Mouse (Mus musculus): ENCODE results near the gene Pde8a.
"Not testable (repeated sequence)": the region's sequence is repeated elsewhere in the genome, so short reads cannot be mapped to it uniquely, and the experiment has no call there.

The Pde8a gene

DNA sequence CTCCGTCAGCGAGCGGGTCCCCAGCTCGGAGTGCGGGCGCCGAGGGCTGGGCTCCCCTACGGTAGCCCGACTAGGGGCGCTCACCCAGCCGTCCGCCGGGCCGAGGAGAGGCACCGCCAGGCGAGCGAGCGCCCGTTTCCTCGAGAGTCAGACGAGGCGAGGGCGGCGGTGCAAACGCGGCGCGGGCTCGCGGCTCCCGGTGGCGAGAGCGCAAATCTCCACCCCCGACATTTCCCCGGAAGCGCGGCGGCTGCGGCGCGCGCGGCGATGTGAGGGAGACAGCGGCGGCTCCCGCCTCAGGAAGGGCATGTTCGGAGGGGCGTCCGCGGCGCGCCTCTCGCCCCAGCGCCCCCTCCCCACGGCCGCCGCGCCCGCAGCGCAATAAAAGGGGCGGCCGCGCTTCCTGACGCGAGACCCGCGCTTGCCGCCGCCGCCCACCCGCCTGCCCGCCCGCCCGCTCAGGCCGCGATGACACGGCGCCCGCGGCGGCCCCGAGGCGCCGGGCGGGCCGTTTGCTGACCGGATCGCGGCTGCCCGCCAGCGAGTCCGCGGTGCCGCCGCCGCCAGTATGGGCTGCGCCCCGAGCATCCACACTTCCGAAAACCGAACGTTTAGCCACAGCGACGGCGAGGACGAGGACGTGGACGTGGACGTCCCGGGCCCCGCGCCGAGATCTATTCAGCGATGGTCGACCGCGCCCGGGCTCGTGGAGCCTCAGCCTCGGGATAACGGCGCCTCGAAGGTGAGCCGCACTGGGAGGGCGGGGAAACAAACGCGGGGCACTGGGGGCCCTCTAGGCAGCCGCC lies at the start of gene Pde8a:
Gene Pde8a, plus strand, starts transcription at position 250 of the 806 bp plus-strand sequence.
- no peak for DNase-seq (ENCODE audit: low read depth, low spot score)

DNA sequence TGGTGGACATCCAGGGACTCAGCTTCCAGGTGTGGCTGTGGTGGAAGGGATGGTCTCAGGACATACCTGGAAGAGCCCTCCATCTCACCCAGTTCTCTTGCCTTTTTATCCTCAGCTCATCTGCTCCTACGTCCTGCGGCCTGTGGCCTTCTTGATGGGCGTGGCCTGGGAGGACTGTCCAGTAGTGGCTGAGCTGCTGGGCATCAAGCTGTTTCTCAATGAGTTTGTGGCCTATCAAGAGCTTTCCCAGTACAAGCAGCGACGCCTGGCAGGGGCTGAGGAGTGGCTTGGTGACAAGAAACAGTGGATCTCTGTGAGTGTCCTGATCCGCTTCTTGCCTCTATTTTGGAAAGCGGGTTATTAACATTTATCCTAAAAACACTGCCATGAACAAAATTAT lies 49.0 kb upstream of the Pde8a start:
- no peak for DNase-seq (ENCODE audit: low read depth, low spot score)

DNA sequence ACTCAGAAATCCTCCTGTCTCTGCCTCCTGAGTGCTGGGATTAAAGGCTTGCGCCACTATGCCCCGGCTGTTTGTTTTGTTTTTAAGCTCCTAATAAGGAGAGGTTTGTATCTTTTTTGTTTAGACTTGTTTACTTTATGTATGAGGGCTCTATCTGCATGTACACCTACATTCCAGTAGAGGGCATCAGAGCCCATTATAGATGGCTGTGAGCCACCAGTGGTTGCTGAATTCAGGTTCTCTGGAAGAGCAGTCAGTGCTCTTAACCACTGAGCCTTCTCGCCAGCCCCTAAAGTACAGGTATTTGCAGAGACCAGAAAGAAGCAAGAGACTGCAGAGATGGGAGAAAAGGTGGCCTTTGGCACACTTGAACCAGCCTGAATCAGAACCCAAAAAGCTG lies 46.3 kb upstream of the Pde8a start:
- DNase-seq (ENCODE audit: low read depth, low spot score) = peak; percentile 51

DNA sequence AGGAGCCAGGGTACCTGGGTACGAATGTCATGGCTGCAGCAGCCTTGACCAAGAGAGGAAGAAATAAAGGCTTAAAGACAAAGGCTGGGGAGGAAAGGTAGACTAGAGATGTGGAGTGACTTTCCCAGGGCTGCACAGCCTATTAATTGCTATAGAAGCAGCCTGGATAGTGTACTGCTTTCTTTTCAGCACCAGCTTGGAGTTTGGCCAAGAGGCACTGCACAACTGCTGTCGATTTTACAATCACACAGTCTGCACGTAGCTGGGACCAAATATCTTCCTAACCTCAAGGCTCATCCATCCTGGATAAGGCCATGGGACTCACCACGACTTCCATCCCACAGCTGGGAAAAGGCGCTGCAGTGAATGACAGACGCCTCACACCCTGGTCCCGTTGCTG lies 44.0 kb upstream of the Pde8a start:
- no peak for DNase-seq (ENCODE audit: low read depth, low spot score)

DNA sequence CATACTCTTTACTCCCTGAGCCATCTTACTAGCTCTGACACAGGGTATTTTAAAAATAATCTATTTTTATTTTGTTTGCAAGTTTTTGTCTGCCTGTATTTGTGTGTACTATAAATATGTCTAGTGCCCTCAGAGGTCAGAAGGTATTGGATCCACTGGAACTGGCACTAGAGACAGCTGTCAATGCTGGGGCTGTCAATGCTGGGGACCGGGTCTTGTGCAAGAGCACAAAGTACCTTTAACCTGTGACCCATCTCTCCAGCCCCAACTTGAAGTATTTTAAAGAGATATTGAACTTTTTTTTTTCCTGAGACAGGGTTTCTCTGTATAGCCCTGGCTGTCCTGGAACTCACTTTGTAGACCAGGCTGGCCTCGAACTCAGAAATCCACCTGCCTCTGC lies 39.5 kb upstream of the Pde8a start:
- no peak for DNase-seq (ENCODE audit: low read depth, low spot score)

DNA sequence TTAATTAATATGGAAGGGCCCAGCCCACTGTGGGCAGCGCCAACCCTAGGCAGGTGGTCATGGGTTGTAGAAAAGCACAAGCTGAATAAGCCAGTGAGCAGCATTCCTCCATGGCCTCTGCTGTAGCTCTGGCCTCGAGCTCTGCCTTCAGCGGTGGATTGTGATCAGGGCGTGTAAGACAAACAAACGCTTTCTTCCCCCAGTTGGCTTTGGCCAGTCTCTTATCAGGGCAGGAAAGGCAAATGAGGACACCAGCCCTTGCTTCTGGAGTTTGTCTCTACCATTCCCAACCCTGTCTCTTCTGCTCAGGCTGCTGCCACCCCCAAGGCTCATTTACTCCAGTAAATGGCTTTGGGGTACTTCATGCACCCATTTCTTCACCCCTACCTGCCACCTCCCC lies 38.7 kb upstream of the Pde8a start:
- no peak for DNase-seq (ENCODE audit: low read depth, low spot score)

DNA sequence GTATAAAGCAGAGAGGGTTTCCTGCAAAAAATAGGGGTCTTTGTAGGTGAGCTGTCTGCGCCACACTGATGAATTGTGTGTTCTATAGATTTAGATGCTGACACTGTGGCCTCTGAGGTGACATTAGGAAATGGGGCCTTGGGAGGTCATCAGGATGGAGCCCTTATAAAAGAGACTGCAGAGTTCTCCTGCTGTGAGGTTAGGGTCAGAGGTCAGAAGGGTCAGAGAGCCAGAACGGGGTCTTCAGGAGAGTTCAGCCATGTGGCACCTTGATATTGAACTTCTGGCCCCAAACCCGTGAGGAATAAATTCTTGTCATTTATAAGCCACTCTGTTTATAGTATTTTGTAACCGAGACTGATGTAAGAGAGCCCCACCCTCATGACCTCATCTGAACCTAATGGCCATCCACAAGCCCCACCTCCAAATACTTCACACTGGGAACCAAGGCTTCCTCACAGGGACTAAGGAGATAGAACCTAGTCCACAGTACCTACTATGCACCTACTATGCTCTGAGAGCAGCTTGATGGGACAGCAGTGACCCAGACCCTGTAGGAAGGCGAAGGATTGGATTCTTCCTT lies 37.1 kb upstream of the Pde8a start:
- no peak for DNase-seq (ENCODE audit: low read depth, low spot score)

DNA sequence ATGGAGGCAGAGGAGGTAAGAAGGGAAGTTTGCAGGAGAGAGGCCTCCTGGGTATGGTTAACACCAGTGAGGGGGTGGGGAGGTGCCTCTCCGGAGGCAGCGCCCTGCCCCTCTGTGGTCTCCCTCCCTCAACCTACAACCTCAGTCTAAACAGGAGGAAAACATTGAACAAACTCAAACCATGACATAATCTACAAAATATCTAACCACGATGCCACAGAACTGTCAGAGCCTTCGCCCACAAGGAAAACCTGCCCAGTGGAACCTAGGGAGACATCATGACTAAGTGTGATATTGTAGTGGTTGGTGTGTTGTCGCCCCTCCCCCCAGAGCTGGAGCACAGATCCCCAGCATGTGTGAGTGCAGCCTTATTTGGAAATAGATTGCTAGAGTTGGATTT lies 33.9 kb upstream of the Pde8a start:
- DNase-seq (ENCODE audit: low read depth, low spot score) = no peak

DNA sequence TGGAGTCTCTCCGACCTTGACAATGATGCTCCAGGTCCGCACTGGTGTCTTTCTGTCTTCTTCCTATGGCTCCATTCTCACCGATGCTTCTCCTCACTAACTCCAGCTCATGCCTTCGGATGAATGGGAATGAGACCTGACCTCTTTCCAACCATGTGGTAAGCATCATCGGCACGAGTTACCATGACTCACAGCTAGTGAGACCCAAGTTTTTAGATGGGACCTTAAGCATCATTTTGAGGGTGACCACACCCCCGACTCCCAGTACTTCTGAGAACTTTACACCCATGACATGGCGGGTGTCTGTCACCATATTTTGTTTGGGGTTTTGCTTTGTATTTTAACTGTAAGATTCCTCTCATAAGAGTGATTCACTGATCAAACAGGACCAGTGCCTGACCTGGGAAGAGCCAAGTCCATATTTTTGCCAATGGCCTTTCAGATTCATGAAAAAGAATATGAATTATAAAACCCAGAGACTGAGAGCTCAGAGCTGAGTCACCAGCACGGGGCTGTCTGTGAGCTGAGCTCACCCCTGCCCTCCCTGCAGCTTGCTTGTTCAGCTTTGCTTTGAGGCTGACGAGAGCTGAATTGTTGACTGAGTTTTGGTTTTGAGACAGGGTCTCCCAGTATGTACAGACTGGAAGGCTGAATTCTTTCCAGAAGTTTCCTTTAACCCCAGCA lies 30.8 kb upstream of the Pde8a start:
- DNase-seq (ENCODE audit: low read depth, low spot score) = no peak

DNA sequence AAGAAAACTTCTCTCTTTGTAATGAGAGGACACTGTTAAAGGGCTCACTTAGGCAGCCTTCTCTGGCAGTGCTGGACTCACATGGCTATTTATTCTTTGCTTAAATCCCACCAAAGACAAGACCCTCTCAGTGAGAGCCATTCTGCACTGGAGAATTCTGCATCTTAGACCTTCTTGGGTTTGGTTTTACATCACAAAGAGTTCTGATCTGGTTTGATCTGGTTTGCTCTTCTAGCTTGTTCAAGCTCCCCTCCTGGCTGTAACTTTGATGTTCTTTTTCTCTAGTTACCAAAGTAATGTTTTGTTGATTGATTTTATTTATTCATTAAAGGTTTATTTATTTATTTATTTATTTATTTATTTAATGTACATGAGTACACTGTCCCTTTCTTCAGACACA lies 30.2 kb upstream of the Pde8a start:
- DNase-seq (ENCODE audit: low read depth, low spot score) = no peak

DNA sequence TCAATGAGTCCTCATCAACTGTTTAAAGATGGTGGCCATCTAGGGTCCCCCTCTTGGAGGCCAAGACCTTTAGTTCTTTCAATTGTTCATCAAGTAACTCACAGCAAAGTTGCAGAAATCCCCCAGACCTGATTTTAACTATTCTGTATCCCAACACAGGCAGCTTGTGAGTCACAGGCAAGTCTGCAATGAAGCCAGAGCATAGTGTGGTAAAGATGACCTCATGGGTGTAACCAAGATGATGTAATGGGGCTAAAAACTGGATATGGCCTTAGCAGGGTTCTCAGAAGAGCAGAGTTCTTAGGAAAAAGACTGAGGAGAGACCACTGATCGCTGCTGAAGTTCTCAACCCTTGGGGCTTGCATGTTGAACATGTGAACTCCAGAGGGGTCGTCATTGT lies 29.3 kb upstream of the Pde8a start:
- no peak for DNase-seq (ENCODE audit: low read depth, low spot score)

DNA sequence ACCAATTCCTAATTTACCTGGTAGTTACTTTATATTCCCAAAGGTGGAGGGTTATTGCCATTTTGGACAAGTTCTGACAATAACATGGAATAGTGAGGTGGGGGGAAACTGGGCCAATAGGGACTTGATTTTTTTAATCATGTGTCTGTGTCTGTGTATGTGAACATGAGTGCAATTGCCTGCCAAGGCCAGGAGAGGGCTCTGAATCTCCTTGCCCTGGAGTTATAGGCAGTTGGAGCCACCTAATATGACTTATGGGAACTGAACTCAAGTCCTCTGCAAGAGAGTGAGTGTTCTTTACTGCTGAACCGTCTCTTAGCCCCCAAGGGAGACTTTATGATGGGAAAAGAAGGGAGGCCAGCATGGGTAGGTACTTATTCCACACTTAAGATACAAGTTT lies 28.7 kb upstream of the Pde8a start:
- no peak for DNase-seq (ENCODE audit: low read depth, low spot score)

DNA sequence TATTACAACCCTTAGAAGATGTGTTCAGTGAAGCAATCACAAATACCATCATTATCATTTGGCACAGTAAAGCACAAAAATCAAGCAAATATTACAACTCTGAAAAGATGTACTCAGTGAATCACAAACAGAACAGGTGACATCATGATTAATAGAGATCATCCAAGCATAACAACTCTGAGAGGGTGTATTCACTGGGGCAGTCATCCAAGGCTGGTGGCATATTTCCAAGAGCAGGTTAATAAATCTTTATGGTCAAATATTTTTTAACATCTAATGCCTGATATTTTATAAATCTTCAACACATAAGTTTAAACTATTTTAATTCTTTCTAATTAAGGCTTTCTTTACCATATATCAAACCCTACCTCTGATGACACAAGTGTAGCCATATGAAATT lies 27.4 kb upstream of the Pde8a start:
- not testable (repeated sequence) for DNase-seq (ENCODE audit: low read depth, low spot score)

DNA sequence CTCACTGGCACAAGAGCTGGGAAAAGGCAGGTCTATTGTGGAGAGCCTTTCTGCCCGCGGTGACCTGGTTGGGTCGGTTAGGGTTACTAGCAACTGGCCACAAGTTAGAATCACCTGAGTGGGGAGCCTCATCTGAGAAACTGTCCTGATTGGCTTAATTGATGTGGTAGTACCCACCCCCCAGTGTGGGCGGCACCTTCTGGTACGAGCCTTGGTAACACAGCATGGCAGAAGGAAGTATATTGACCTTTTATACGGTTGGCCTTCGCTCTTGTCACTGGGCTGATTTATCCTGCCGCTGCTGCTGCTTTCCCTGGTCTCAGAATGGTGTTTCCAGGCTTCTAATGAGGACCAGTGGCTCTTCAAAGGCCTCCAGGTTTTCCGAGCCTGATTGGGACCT lies 24.2 kb upstream of the Pde8a start:
- DNase-seq (ENCODE audit: low read depth, low spot score) = no peak

DNA sequence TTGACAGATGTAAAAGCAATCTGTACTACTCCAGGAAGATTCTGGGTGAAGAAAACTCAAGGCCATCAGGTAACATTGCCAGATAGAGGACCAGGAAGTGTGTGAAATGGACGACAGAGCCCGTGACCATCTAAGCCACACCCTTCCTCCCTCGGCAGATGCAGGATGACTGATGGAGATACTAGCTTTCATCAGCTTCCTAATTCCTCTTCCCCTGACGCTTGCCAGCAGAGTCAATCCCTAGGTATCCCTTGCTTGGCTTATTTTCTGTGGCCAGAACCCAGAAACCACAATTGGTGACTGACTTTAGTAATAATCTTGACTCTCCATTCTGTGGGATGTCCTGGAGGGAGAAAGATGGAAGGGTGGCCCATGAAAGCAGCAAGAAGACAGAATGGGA lies 17.9 kb upstream of the Pde8a start:
- DNase-seq (ENCODE audit: low read depth, low spot score) = no peak

DNA sequence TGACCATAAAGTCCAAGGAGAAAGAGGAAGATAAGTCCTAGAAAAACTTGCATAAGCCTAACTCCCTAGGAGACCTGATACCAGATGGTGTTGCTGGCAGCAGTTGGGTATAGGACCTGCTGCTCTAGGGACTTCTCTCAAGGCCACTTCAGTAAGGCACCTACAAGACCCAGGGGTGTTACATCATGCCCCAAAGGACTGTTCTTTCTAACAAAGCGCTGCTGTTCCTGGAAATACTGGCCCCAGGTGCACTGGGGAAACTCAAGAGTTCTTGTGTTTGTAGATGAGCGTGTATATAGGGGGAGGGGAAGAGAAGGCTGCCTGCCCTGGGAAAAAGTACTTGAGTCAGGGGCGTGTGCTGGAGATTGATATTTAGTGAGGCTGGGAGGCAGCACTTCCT lies 16.6 kb upstream of the Pde8a start:
- no peak for DNase-seq (ENCODE audit: low read depth, low spot score)

DNA sequence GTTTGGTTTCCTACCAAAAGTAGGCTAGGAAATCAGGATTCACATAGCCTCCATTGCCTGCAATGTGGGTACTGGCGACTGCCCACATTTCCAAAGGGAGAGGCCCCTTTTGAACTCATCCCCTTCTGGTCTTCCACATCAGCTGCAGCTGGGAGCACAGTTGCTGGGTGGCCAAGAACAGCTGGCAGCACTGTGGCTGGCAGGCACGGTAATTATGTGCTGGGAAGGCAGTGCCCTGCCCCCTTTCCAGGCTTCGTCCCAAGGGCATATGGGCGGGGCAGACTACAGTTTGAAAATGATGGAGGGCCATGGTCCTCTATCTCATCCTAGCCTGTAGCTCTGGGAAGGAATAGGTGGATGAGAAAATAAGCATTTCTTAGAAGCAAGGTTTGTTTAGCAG lies 14.9 kb upstream of the Pde8a start:
- DNase-seq (ENCODE audit: low read depth, low spot score) = no peak

DNA sequence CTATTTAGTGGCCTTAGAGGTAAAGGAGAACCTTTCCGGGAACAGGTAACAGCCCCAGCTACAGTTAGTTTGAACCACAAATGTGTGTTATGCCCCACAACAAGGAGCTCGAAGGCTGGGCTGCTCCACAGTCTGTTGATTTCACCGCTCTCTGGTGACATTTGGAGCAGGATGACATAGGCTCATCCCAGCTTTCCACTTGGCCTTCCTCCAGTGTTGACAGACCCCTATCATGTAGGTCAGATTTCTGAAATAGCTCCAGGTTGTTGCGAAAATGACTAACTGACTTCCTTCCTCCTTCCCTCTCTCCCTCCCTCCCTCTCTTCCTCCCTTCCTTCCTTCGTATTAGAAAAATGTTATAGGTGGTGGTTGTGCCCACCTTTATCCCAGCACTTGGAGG lies 14.3 kb upstream of the Pde8a start:
- DNase-seq (ENCODE audit: low read depth, low spot score) = no peak

DNA sequence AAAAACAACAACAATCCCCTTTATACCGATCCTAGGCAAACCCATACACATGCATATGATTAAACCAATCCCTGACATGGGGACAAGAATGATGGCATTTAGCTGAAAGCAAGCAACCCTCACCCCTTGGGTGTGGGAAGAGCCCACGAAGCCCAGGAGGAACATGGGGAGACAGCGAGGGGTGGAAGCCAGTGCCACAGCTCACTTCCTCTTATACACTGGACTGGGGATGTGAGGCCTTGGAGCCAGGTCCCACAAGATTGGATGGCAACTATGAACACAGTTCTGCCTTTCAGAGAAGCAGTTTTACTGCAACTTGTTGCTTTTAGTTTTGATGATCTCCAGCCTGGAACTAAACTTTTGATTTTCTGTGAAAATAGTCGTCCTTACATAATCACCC lies 13.6 kb upstream of the Pde8a start:
- no peak for DNase-seq (ENCODE audit: low read depth, low spot score)

DNA sequence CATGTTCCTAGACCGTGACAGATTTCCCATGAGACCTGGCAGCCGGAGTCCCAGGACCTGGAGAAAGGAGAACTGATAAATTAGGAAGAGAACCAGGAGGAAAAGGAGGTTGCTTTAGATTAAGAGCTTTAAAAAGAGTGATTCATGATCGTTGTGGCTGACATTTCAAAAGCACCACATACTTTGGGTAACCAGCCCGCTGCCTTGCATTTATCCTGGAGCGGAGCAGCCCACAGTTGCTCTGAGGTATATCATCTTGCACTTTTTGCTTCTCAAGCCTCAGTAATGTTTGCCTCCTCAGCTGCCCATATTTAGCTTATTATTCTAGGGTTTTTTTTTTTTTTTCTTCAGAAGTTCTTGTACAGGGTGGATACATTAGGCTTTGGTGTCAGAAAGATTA lies 11.0 kb upstream of the Pde8a start:
- no peak for DNase-seq (ENCODE audit: low read depth, low spot score)

DNA sequence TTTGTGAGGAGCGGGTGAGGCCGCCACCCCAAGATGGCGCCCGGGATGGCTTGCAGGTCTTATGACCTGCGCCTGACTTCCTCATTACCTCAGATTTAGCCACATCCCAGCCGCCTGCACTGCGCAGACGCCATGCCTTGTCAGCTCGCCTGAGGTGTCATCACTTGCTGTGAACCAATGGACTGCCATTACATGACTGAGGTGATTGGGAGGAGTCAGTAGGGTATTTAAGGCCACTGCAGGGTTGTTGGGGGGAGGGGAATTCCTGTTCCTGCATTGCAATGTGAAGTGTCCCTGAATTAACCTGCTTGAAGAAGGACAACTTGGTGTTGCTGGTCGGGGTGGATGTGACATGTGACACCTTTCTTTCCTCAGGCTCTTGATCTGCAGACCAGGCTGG lies 9.8 kb upstream of the Pde8a start:
- DNase-seq (ENCODE audit: low read depth, low spot score) = not testable (repeated sequence)

DNA sequence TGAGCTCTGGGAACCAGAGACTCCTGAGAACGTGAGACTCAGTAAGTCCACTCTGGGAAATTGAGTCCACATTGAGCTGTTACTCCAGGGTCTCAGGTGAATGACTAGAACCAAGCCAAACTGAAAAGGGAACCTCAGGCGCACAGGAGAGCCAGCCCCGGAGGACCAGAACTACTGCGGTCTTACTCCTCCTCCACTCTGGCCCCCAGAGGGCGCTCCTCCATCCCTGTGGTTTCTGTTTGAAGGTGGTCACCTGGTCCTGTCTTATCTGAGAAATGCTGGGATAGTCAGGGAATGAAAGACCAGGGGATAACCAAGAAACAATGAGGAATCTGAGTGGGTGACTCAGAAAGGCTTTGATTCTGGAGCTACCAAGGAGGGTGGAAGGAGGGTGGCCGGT lies 4.5 kb upstream of the Pde8a start:
- peak; percentile 49 for DNase-seq (ENCODE audit: low read depth, low spot score)

Data from retina, postnatal 7 days (tissue).